Mouse (Mus musculus) large intestine, adult 2 months (tissue): ENCODE results near the gene Ifitm2. TPM values are rescaled to one million over a fixed set of nuclear protein-coding genes. Genes with fewer than 3 reads are reported as not detected.
A peak's percentile ranks its signal among the peaks of the same experiment; 100 is the strongest.
"Not testable (repeated sequence)": the region's sequence is repeated elsewhere in the genome, so short reads cannot be mapped to it uniquely, and the experiment has no call there.

Experiments used
- DNase-seq: peaks from one replicate; pipeline ENCODE4 v3.0.0-alpha.2; 2012; ENCODE audit warnings: low read depth, low spot score
- WGBS: fragments of 180-500 bp; shearing (Covaris S2); methylation state at CpG from one replicate; pipeline ENCODE4 v1.1.7; 2018; 5-methylcytosine and 5-hydroxymethylcytosine counted together
- polyA plus RNA-seq: library from polyadenylated mRNA; depleted of rRNA; stranded (reverse); fragments of >200 nt; gene quantifications from 2 replicates; pipeline ENCODE4 v1.2.3, GENCODE M21; 2012; rRNA removed

Ifitm2 gene
- 596 and 675 TPM in 2 replicates for polyA plus RNA-seq

- 4% methylated on average over 11 of the region's 11 CpGs for WGBS
- peak; percentile 91 for DNase-seq
Observed at GRCm38 (mm10) chr7:140955758-140956555, at the start of gene Ifitm2, which contains the start of gene Gm45717. Ifitm2 (minus strand) TSS chr7:140955987. Gm45717 (minus strand) TSS chr7:140955937.

GRCm38 (mm10) chr7:141003248-141004010, 47.6 kb upstream of the Ifitm2 start:
- no peak for DNase-seq
- 84% methylated on average over 5 of the region's 5 CpGs for WGBS

GRCm38 (mm10) chr7:141000881-141001708, 45.3 kb upstream of the Ifitm2 start:
- WGBS = 90% methylated on average over 15 of the region's 15 CpGs
- DNase-seq = no peak

- no peak for DNase-seq
- WGBS = 63% methylated on average over 11 of the region's 11 CpGs
Observed at GRCm38 (mm10) chr7:140998853-140999700, 43.3 kb upstream of the Ifitm2 start.

- WGBS = 74% methylated on average over 1 of the region's 1 CpGs
Observed at GRCm38 (mm10) chr7:140997817-140998216, 42.0 kb upstream of the Ifitm2 start.

GRCm38 (mm10) chr7:140991117-140991689, 35.4 kb upstream of the Ifitm2 start:
- no peak for DNase-seq
- 84% methylated on average over 14 of the region's 14 CpGs for WGBS

More at GRCm38 (mm10) chr7:140997817-140998216, 42.0 kb upstream of the Ifitm2 start:
- no peak for DNase-seq

GRCm38 (mm10) chr7:140990622-140991021, 34.8 kb upstream of the Ifitm2 start:
- 63% methylated on average over 5 of the region's 5 CpGs for WGBS
- DNase-seq = no peak

- 26% methylated on average over 6 of the region's 6 CpGs for WGBS
- no peak for DNase-seq
Observed at GRCm38 (mm10) chr7:140990185-140990584, 34.4 kb upstream of the Ifitm2 start.

- 68% methylated on average over 4 of the region's 4 CpGs for WGBS
- DNase-seq = no peak
Observed at GRCm38 (mm10) chr7:140989022-140989421, 33.2 kb upstream of the Ifitm2 start.

GRCm38 (mm10) chr7:140987182-140988138, 31.7 kb upstream of the Ifitm2 start:
- WGBS = 71% methylated on average over 17 of the region's 17 CpGs
- no peak for DNase-seq

GRCm38 (mm10) chr7:140982971-140983370, 27.2 kb upstream of the Ifitm2 start:
- WGBS = 95% methylated on average over 7 of the region's 7 CpGs
- DNase-seq = no peak

- no peak for DNase-seq
- 86% methylated on average over 8 of the region's 8 CpGs for WGBS
Observed at GRCm38 (mm10) chr7:140981704-140982103, 25.9 kb upstream of the Ifitm2 start.

- 89% methylated on average over 9 of the region's 9 CpGs for WGBS
- not testable (repeated sequence) for DNase-seq
Observed at GRCm38 (mm10) chr7:140976720-140977119, 20.9 kb upstream of the Ifitm2 start.

GRCm38 (mm10) chr7:140975465-140975864, 19.7 kb upstream of the Ifitm2 start:
- no peak for DNase-seq
- 73% methylated on average over 3 of the region's 3 CpGs for WGBS

- no peak for DNase-seq
- 63% methylated on average over 9 of the region's 9 CpGs for WGBS
Observed at GRCm38 (mm10) chr7:140974940-140975339, 19.2 kb upstream of the Ifitm2 start.

GRCm38 (mm10) chr7:140973396-140974165, 17.8 kb upstream of the Ifitm2 start:
- no peak for DNase-seq
- WGBS = 38% methylated on average over 14 of the region's 14 CpGs
